Comparison of ENCODE assay signal across 11 mouse cellular contexts in genomic region chr8:121127756-121128375, GRCm38 (mm10). TPM values are rescaled to one million over a fixed set of nuclear protein-coding genes. Genes with fewer than 3 reads are reported as not detected.
DNase-seq lines count a peak whose midpoint lies in the region; ATAC-seq and TF ChIP-seq lines count a peak whose summit lies in the region.
"Had no signal": no experiment of that assay in that cellular context is flagged by ENCODE, and none has a peak within 500 bp of the region (broad histone marks: within the 10 kb centered on the region; RNA-seq: fewer than 3 reads in every experiment).

TSS of gene Foxl1 (plus strand) at chr8:121127940.

- peaks cover 64% of the 10 kb centered on the region for H3K27me3 ChIP-seq in heart, embryonic 11.5 days (ENCODE audit: control insufficient read depth, insufficient read depth, low read length)
- peaks cover 13% of the 10 kb centered on the region for H3K27me3 ChIP-seq in heart, adult 2 months (ENCODE audit: control insufficient read depth, insufficient read depth, low read length)
- H3K27me3 ChIP-seq in G1E (ENCODE audit: insufficient read depth, low read length): no peaks in the 10 kb centered on the region
- H3K27me3 ChIP-seq in forebrain, embryonic 16.5 days (replicated peaks; ENCODE audit: control insufficient read depth, insufficient read depth, low read length): peaks cover 82% of the 10 kb centered on the region
- peaks cover 86% of the 10 kb centered on the region for H3K27me3 ChIP-seq in liver, postnatal 0 days (ENCODE audit: insufficient read depth, low read length)

- H3K27ac ChIP-seq in heart, embryonic 11.5 days (ENCODE audit: low read depth, low read length): 0 out of 2 replicates have a peak within 1 kb of the TSS, but pooled peaks have one; percentile 6
- H3K27ac ChIP-seq in heart, adult 2 months: no peak within 1 kb of the TSS
- H3K27ac ChIP-seq in forebrain, embryonic 16.5 days (ENCODE audit: low read length): no peak within 1 kb of the TSS
- H3K27ac ChIP-seq in liver, postnatal 0 days (ENCODE audit: low read depth): no peak within 1 kb of the TSS
- H3K27ac ChIP-seq: liver, embryonic 14.5 days had no signal

- peak within 1 kb of the TSS; percentile 61 for H3K9ac ChIP-seq in heart, embryonic 11.5 days (ENCODE audit: low read depth, low read length)
- no peak within 1 kb of the TSS for H3K9ac ChIP-seq in heart, adult 2 months (ENCODE audit: low read depth, low read length)
- no peak within 1 kb of the TSS for H3K9ac ChIP-seq in forebrain, embryonic 16.5 days (replicated peaks; ENCODE audit: low read depth, low read length)
- H3K9ac ChIP-seq in liver, postnatal 0 days (replicated peaks): no peak within 1 kb of the TSS
- H3K9ac ChIP-seq: liver, embryonic 14.5 days had no signal

- H3K4me2 ChIP-seq in heart, embryonic 11.5 days: peak within 1 kb of the TSS; percentile 78
- H3K4me2 ChIP-seq in forebrain, embryonic 16.5 days (ENCODE audit: low read length): peak within 1 kb of the TSS; percentile 26; the same call in 1 of the 2 replicates
- peak within 1 kb of the TSS; percentile 18; the same call in 1 of the 2 replicates for H3K4me2 ChIP-seq in liver, postnatal 0 days (ENCODE audit: low read depth, low read length)

- 2% methylated on average over 43 of the region's 43 CpGs for WGBS in heart, embryonic 11.5 days (ENCODE audit: insufficient replicate concordance)
- 27% methylated on average over 43 of the region's 43 CpGs for WGBS in heart, adult 2 months
- WGBS in forebrain, embryonic 16.5 days: 1% methylated on average over 43 of the region's 43 CpGs
- 3% methylated on average over 43 of the region's 43 CpGs for WGBS in liver, postnatal 0 days (ENCODE audit: insufficient replicate concordance)

- peak within 1 kb of the TSS; percentile 39 for H3K4me3 ChIP-seq in heart, embryonic 11.5 days (ENCODE audit: low read depth, low read length)
- H3K4me3 ChIP-seq in heart, adult 2 months: no peak within 1 kb of the TSS
- H3K4me3 ChIP-seq in G1E (ENCODE audit: low read depth, low read length): peak within 1 kb of the TSS; percentile 4; the same call in 1 of the 2 replicates
- 0 out of 2 replicates have a peak within 1 kb of the TSS, but pooled peaks have one; percentile 4 for H3K4me3 ChIP-seq in forebrain, embryonic 16.5 days (replicated peaks; ENCODE audit: low read length)
- no peak within 1 kb of the TSS for H3K4me3 ChIP-seq in liver, postnatal 0 days (ENCODE audit: low read depth, low read length)

- TF ChIP-seq CTCF in heart, adult 2 months (IDR thresholded peaks at IDR 0.05): no peak
- no peak for TF ChIP-seq CTCF in G1E (IDR thresholded peaks at IDR 0.05; ENCODE audit: low read depth, low read length)
- no peak for TF ChIP-seq CTCF in liver, postnatal 0 days (IDR thresholded peaks at IDR 0.05; ENCODE audit: low read depth)

- DNase-seq in heart, adult 2 months: no peak
- DNase-seq in G1E (ENCODE audit: low spot score): no peak
- no peak for DNase-seq in liver, postnatal 0 days
- DNase-seq in spleen, postnatal 14 days (ENCODE audit: low spot score in 2 of 2): no peak
- no peak for DNase-seq in gastrocnemius, postnatal 25 days
- DNase-seq in cerebellum, adult 11-12 months: no peak
- DNase-seq: gastrocnemius, postnatal 36 days; right cerebral cortex, postnatal 4 days had no signal

- ATAC-seq in heart, embryonic 11.5 days (replicated peaks; ENCODE audit: insufficient number of reproducible peaks, low FRiP score, low TSS enrichment): no peak
- no peak for ATAC-seq in G1E (ENCODE audit: extremely low read depth, insufficient number of reproducible peaks, low FRiP score, poor library complexity, severe bottlenecking)
- no peak for ATAC-seq in forebrain, embryonic 16.5 days
- no peak for ATAC-seq in liver, postnatal 0 days

- no peak for TF ChIP-seq POLR2A in heart, adult 2 months (IDR thresholded peaks at IDR 0.05; ENCODE audit: insufficient read depth, low read depth, low read length)

- H3K79me2 ChIP-seq in heart, adult 2 months (replicated peaks; ENCODE audit: control insufficient read depth, insufficient read depth, low read length): no peaks in the 10 kb centered on the region

- H3K4me1 ChIP-seq in heart, embryonic 11.5 days (ENCODE audit: control insufficient read depth, insufficient read depth, low read length): peaks cover 34% of the 10 kb centered on the region
- H3K4me1 ChIP-seq in heart, adult 2 months (ENCODE audit: control insufficient read depth, insufficient read depth, low read length): no peaks in the 10 kb centered on the region
- no peaks in the 10 kb centered on the region for H3K4me1 ChIP-seq in G1E (ENCODE audit: insufficient read depth, low read depth, low read length)
- H3K4me1 ChIP-seq in forebrain, embryonic 16.5 days (replicated peaks; ENCODE audit: control insufficient read depth, insufficient read depth, low read length): peaks cover 21% of the 10 kb centered on the region
- H3K4me1 ChIP-seq in liver, postnatal 0 days (ENCODE audit: insufficient read depth): peaks cover 8% of the 10 kb centered on the region; the same call in 1 of the 2 replicates

- H3K36me3 ChIP-seq in heart, embryonic 11.5 days (ENCODE audit: control insufficient read depth, insufficient read depth, low read length): no peaks in the 10 kb centered on the region
- no peaks in the 10 kb centered on the region for H3K36me3 ChIP-seq in heart, adult 2 months (ENCODE audit: control insufficient read depth, insufficient read depth, low read length)
- H3K36me3 ChIP-seq in G1E (replicated peaks): no peaks in the 10 kb centered on the region
- H3K36me3 ChIP-seq in forebrain, embryonic 16.5 days (ENCODE audit: control insufficient read depth, insufficient read depth): no peaks in the 10 kb centered on the region
- H3K36me3 ChIP-seq in liver, postnatal 0 days (replicated peaks; ENCODE audit: insufficient read depth, low read length): no peaks in the 10 kb centered on the region

- no peaks in the 10 kb centered on the region for H3K9me3 ChIP-seq in heart, embryonic 11.5 days (replicated peaks; ENCODE audit: control insufficient read depth, low read length)
- H3K9me3 ChIP-seq in G1E (replicated peaks): peaks cover 79% of the 10 kb centered on the region
- H3K9me3 ChIP-seq in forebrain, embryonic 16.5 days (ENCODE audit: control insufficient read depth, low read length): 0 out of 2 replicates have a peak, but pooled peaks cover 2% of the 10 kb centered on the region
- H3K9me3 ChIP-seq in liver, postnatal 0 days (ENCODE audit: low read length): no peaks in the 10 kb centered on the region

- no peak for TF ChIP-seq EP300 in heart, adult 2 months (IDR thresholded peaks at IDR 0.05; ENCODE audit: insufficient read depth, low read depth, low read length)
- TF ChIP-seq EP300 in liver, postnatal 0 days (IDR thresholded peaks at IDR 0.05; ENCODE audit: low read depth): no peak

- intact Hi-C loops in heart, adult 2 months (cut with DNase I): loop anchor here (5.0 kb wide), 1 partner anchor 44 kb away; no protein-coding TSS in a partner anchor

RNA-seq across cellular contexts. Expression of gene Foxl1, which starts in this region (rescaled TPM):
- polyA plus RNA-seq in heart, embryonic 11.5 days (2014; fragmentation: Nextera tagmentation; extraction: Ambion mirVana): 0.69 and 1.2 TPM in 2 replicates
- under 1 TPM; 0.07 to 0.08 TPM for total RNA-seq in heart, adult 2 months (2021)
- 0.08 and 0.09 TPM in 2 replicates for polyA plus RNA-seq in heart, adult 2 months (2012; rRNA removed)
- total RNA-seq in G1E (2014; fragmentation: Nextera tagmentation): not detected in 2 replicates
- not detected in 2 replicates for total RNA-seq in G1E (2017)
- polyA plus RNA-seq in G1E (2012): not detected in 2 replicates
- 0.15 TPM in 1 of 2 replicates, not detected in the other for polyA plus RNA-seq in forebrain, embryonic 16.5 days (2015; fragmentation: Nextera tagmentation; extraction: Ambion mirVana)
- polyA plus RNA-seq in liver, postnatal 0 days (2015; fragmentation: Nextera tagmentation; extraction: Ambion mirVana): not detected in 2 replicates
- not detected for total RNA-seq in gastrocnemius, postnatal 25 days (2021)
- total RNA-seq: gastrocnemius, postnatal 36 days had no signal

Comparison
In these comparisons a context has a peak if more than half of its experiments do, and no peak if none do; other contexts are left out.
1. H3K4me3 ChIP-seq: peak in heart, embryonic 11.5 days (single experiment), G1E (single experiment) and forebrain, embryonic 16.5 days (single experiment); none in heart, adult 2 months (single experiment) and liver, postnatal 0 days (single experiment).
2. H3K4me2 ChIP-seq: peak in every context shown above with its lines; median percentile 78 in heart, embryonic 11.5 days; 26 in forebrain, embryonic 16.5 days; 18 in liver, postnatal 0 days.